Mouse (Mus musculus): ENCODE data around the gene Pacsin2.
"Not testable (repeated sequence)": the region's sequence is repeated elsewhere in the genome, so short reads cannot be mapped to it uniquely, and the experiment has no call there.

Pacsin2 gene

DNA sequence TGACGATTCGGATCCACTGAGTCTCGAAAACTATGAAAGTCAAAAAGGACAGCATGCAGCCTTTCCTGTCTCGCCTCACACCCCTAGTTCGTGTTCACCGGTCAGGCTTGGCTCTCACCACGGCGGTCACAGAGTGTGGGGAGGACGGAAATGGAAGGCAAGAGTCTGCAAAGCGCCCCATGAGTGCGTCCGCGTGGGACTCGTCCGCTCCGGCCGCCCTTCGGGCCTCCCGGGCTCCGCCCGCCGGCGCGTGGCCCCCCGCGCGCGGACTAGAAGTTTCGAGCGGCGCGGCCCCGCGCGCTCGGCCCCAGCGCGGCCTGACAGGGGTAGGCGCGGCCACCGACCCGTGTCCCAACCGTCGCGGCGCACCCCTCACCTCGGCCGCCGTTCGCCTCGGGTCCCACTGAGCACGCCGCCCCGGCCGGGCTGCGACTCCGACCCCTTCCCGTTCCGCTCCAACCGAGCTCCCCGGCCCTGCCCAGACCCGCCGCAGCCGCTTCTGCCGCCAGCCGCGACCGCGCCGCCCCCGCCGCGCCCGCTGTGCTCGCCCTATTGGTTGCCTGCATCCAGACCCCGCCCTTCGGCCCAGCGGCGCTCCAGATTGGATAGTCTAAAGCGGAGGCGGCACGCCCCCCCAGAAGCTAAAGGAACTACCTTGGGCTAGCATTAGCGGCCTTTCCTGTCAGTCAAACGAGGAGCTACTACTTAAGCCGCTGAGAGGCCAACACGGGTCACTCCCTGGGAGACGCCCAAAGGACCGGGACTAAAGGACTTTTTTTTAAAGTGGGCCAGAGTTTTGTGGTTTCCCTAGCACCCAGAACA lies at the start of gene Pacsin2:
Gene Pacsin2, minus strand, starts transcription at position 524 of the 822 bp plus-strand sequence.
- peak; percentile 76 for DNase-seq

DNA sequence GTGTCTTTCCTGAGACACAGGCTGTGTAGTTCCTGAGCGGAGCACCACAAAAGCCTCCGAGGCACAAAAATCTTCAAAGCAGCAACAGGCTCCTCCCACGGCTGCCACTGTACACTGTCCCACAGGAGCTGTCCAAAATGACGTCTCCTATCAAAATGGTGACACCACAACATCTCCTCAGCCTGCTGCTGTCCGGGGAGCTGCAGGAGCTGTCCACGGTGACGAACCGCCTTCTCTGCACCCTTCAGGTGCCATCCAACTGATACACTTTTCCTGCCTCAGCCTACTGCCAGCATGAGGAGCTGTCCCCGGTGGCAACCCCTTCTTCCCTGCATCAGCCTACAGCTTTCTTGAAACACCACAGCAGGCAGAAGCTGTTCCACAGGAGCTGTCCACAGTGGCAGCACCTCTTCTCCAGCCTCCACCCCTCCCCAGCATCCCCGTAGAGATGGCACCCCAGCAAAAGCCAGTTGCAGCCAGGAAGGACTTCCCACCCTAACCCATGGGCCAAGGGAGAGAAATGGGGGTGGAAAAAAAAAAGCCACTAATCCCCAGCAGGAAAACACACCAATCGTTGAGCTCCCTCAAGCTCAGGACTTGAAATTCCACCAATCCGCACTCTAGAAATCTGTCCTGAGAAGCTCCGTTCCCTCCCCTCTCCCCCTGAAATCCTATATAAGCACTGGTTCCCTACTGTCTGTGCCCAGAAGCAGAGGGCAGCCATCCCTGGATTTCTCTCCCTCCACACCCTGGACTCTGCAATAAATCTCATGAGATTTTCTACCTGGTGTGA lies 48.3 kb upstream of the Pacsin2 start:
- DNase-seq: no peak

DNA sequence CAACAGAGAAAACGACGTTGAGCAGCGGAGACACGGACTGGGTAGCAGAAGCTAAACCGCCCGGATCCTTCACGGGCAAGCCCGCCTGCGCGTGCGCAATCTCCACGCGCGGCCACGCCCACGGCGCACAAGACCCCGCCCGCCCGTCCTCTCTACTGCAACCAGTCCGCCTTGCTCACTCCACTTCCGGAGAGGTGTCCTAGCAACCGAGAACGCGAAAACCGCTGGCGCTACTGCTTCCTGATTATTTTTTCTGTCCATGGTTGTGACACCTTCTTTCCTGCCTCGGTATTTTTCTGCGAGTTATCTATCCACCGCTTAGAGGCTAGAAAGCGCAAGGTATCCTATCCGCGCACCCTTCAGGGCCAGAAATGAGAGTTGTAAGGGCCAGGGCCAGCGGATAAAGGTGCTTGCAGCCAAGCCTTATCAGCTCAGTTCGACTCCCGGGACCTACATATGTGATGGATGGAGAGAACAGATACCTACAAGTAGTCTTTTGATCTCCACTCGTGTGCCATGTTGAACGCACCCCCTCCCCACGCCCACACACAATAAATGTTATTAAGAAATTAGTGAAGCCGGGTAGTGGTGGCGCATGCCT lies 46.5 kb upstream of the Pacsin2 start, which contains the start of gene Ttll1:
Gene Ttll1, minus strand, starts transcription at position 89 of the 601 bp plus-strand sequence.
- peak; percentile 89 for DNase-seq

GRCm38 (mm10) chr15:83509950-83510804 lies 45.8 kb upstream of the Pacsin2 start:
- DNase-seq: no peak

- not testable (repeated sequence) for DNase-seq
These were observed 37.1 kb upstream of the Pacsin2 start for GRCm38 (mm10) chr15:83501483-83501882.

DNA sequence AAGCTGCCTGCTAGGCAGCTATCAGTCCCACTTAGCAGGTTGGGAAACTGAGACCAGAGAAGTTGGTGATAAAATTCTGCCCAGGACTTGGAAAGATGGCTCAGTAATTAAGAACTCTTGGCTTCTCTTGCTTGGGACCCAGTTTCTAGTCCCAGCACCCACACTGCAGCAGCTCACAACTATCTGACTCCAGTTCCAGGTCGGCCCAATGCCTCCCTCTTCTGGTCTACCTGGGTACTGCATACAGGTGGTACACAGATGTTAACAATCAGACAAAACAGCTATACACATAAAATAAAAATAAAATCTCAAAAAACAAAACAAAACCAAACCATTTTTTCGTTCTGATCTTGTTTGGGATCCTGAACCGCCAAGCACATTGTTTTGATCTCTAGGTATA lies 35.9 kb upstream of the Pacsin2 start:
- DNase-seq: no peak

- DNase-seq: no peak
These were observed 34.9 kb upstream of the Pacsin2 start for GRCm38 (mm10) chr15:83499211-83499755.

GRCm38 (mm10) chr15:83497299-83497698 lies 32.9 kb upstream of the Pacsin2 start:
- DNase-seq: no peak

GRCm38 (mm10) chr15:83495787-83496367 lies 31.5 kb upstream of the Pacsin2 start:
- no peak for DNase-seq

DNA sequence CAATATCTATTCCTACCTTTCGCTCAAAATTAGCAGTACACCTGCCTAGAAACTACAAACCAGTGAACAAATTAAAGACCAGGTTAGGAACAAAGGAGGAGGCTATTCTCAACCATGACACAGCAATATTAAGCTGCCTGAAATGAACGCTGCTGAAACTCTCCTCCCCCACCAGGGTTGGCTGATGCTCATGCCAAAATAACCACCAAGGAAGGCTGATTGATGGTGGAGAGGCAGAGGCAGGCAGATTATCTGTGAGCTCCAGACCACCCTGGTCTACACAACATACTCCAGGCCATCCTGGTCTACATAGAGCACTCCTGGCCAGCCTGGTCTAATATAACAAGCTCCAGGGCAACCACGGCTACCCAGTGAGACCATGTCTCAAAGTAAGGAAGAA lies 30.8 kb upstream of the Pacsin2 start:
- no peak for DNase-seq

DNA sequence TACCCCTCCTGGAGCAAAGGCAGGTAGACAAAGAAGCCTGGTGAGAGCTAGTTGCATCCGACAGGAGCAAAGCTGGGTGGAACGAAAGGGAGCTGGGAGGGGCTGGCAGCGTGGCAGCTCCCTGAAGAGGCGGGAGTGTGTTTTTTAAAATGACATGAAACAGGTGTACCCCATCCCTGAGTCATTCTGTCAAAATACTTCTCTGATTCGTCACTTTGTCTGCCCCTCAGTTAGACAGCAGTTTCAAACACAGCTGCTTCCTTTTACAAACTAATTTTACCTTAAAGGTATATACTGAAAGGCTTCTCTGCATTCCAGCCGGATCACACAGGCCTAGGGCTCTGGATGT lies 30.1 kb upstream of the Pacsin2 start:
- no peak for DNase-seq

- DNase-seq: no peak
These were observed 29.6 kb upstream of the Pacsin2 start for GRCm38 (mm10) chr15:83493856-83494571.

DNA sequence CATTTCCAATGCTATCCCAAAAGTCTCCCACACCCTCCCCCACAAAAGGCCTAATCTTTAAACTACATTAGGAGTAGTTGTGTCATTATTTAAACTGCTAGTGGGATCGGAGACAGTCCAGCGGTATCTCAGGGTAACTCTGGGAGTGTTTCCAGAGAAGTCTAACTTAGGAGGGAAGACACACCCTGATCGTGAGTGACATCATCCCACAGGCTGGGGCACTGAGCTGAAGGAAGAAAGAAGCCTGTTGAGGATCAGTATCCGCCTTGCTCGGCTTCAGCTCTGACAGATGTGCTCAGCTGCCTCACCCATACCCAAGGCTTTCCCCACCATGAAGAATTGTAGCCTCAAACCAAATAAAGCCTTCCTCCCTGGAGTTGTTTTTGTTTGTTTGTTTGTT lies 27.5 kb upstream of the Pacsin2 start:
- DNase-seq: no peak

- no peak for DNase-seq
These were observed 25.1 kb upstream of the Pacsin2 start for GRCm38 (mm10) chr15:83489471-83489870.

DNA sequence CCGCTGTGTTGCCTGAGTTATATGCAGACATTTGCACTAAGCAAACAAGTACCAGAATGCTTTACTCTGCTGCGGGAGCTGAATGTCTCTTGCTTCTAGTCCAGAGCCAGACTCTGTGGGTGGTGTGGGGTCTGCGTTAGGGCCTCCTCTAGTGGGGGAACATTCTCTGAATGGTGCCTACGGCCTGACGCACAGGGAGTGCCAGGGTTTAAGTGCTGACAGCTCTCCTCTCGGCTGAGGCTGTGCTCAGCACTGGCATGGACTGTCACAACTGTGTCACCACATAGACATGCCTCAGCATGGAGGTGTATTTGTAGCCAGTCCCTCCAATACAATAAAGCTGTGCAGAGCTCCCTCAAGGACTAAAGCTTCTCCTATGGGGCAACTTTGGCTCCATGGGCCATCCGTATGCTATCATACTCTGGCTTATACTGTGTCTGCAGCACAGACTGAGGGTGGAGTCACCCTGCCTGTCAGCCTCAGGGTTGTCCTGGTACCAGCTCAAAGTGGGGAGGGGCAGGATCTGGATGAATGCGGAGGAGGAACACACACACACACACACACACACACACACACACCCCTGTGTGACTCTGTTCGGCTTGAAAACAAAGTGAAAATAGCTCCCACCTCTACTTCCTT lies 23.2 kb upstream of the Pacsin2 start:
- no peak for DNase-seq

DNA sequence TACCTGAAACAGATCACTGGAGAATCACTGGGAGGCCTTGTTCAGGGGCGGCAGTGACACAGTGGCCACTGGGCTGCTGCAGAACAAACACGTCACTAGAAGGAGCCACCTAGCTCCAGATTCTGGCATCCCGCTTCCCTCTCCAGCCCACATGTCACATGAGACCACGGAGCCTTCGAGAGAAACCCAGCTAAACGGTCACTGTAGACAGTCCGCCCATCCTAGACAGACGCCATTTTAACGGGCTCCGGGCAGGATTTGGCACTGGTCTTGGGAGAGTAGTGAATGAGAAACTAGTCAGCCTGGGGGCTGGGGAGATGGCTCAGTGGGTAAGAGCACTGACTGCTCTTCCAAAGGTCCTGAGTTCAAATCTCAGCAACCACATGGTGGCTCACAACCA lies 19.9 kb upstream of the Pacsin2 start:
- DNase-seq: no peak

- DNase-seq: no peak
These were observed 19.1 kb upstream of the Pacsin2 start for GRCm38 (mm10) chr15:83483482-83483881.

DNA sequence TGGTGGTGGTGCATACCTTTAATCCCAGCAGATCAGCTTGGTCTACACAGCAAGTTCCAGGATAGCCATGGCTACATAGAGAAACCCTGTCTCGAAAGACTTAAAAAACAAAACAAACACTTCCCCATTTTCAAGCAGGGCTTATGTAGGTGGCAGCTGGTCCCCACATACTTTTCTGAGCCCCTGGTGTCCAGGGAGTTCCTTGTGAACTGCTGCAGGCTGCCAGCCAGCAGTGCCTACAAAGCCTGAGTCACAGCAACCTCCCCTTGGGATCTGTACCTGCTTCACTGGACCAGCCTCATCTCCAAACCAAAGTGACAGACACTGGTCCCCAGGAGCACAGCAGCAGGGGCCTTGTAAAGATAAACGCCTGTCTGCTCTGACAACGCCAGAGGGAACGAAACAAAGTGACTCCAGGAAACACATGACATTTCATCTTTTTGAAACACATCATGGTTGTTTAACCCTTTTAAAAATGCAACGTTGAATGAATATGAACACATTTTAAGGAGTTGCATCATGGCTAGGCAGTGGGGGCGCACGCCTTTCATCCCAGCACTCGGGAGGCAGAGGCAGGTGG lies 18.3 kb upstream of the Pacsin2 start:
- DNase-seq: no peak

DNA sequence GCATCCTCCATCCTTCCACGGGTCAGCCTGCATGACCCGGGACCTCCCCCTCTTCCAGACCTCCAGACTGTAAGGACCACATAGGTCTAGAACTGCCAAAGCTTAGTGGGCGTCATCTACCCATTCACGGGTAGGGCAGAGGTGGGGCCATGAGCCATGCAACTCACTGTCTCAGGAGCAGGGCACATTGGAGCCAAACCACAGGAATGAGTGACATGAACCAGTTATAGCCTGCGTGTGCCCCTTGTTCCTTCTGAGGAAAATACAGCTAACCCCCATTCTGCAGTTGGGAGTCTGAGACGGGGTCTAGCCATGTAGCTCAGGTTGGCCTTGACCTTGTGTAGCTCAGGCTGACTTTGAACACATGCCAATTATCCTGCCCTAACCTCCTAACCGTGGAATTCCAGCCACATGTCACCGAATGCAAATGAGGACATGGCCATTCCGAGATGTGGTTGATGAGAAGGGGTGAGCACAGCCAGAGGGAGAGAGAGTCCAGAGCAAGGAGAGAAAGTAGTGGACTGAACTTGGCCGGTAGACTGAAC lies 16.9 kb upstream of the Pacsin2 start:
- DNase-seq: no peak

GRCm38 (mm10) chr15:83479818-83480217 lies 15.4 kb upstream of the Pacsin2 start:
- no peak for DNase-seq

Measured in cerebellum, adult 11-12 months (tissue).